Mouse (Mus musculus) neural tube, embryonic 14.5 days (tissue): ENCODE data around the gene Elmod1. TPM values are rescaled to one million over a fixed set of nuclear protein-coding genes. Genes with fewer than 3 reads are reported as not detected.
A peak's percentile ranks its signal among the peaks of the same experiment; 100 is the strongest.
"Not testable (repeated sequence)": the region's sequence is repeated elsewhere in the genome, so short reads cannot be mapped to it uniquely, and the experiment has no call there.

Experiments used
- ATAC-seq: fragments of 200-750 bp; cut with Nextera tagmentation; 2 replicates; pipeline ENCODE4 v1.8.0; 2017; ENCODE audit warnings: low read depth, mild to moderate bottlenecking, moderate TSS enrichment, moderate library complexity
- H3K27ac ChIP-seq: fragments of 300-500 bp; sonication (generic); 2 replicates; pipeline ENCODE4 v1.5.1; 2014; ENCODE audit warnings: low read depth, mild to moderate bottlenecking, control low read depth, low read length, moderate library complexity, mixed read lengths
- H3K27me3 ChIP-seq: fragments of 300-500 bp; sonication (generic); 2 replicates; pipeline ENCODE4 v1.6.1; 2014; ENCODE audit warnings: low read length; ENCODE audit not compliant: control insufficient read depth, insufficient read depth
- H3K36me3 ChIP-seq: fragments of 300-500 bp; sonication (generic); 2 replicates; pipeline ENCODE4 v1.6.1; 2014; ENCODE audit warnings: low read length, mixed read lengths; ENCODE audit not compliant: control insufficient read depth, insufficient read depth
- H3K4me1 ChIP-seq: fragments of 300-500 bp; sonication (generic); 2 replicates; pipeline ENCODE4 v1.6.1; 2014; ENCODE audit warnings: low read length; ENCODE audit not compliant: control insufficient read depth, insufficient read depth
- H3K4me2 ChIP-seq: fragments of 300-500 bp; sonication (generic); 2 replicates; pipeline ENCODE4 v1.6.1; 2014; ENCODE audit warnings: mild to moderate bottlenecking, low read depth, low read length, control low read depth
- H3K4me3 ChIP-seq: fragments of 300-500 bp; sonication (generic); 2 replicates; pipeline ENCODE4 v1.5.1; 2014; ENCODE audit warnings: low read depth, low read length, control low read depth, mixed read lengths
- H3K9ac ChIP-seq: fragments of 300-500 bp; sonication (generic); replicated peaks from 2 replicates; pipeline ENCODE4 v1.6.1; 2014; ENCODE audit warnings: low read depth, mild to moderate bottlenecking, control low read depth, low read length, mixed read lengths
- H3K9me3 ChIP-seq: fragments of 300-500 bp; sonication (generic); 2 replicates; pipeline ENCODE4 v1.6.1; 2016; ENCODE audit warnings: low read length; ENCODE audit not compliant: control insufficient read depth
- WGBS: fragments of 180-500 bp; shearing (Covaris S2); extraction: QIAGEN DNeasy Blood & Tissue Kit; methylation state at CpG from one replicate; pipeline ENCODE4 v1.1.7; 2014; 5-methylcytosine and 5-hydroxymethylcytosine counted together
- polyA plus RNA-seq: library from polyadenylated mRNA; unstranded; fragments of >200 nt; fragmentation: Nextera tagmentation; extraction: Ambion mirVana; gene quantifications from 2 replicates; pipeline ENCODE4 v1.2.1, GENCODE M21; 2014

The Elmod1 gene
- polyA plus RNA-seq: 26.6 and 37.4 TPM in 2 replicates

- Histone ChIP-seq H3K27ac (peak within 1 kb of the TSS; percentile 84), H3K27me3 (no peaks in the 10 kb centered on the region), H3K4me2 (peak within 1 kb of the TSS; percentile 59), H3K9ac (peak within 1 kb of the TSS; percentile 89), H3K9me3 (no peaks in the 10 kb centered on the region), H3K4me3 (peak within 1 kb of the TSS; percentile 77), H3K4me1 (no peaks in the 10 kb centered on the region), H3K36me3 (no peaks in the 10 kb centered on the region)
- ATAC-seq: peak; percentile 93
- under 1% methylated on average over 36 of the region's 36 CpGs for WGBS
Observed at GRCm38 (mm10) chr9:53975122-53975518, at the start of gene Elmod1. Gene Elmod1 (minus strand): TSS chr9:53975301.

- H3K36me3 ChIP-seq: no peaks in the 10 kb centered on the region
- no peaks in the 10 kb centered on the region for H3K4me1 ChIP-seq
- no peak overlapping the region for H3K4me3 ChIP-seq
- H3K4me2 ChIP-seq: no peak overlapping the region
- no peak for ATAC-seq
- H3K9me3 ChIP-seq: no peaks in the 10 kb centered on the region
- H3K27ac ChIP-seq: no peak overlapping the region
- no peak overlapping the region for H3K9ac ChIP-seq
- H3K27me3 ChIP-seq: no peaks in the 10 kb centered on the region
- WGBS: 68% methylated on average over 3 of the region's 3 CpGs
Observed at GRCm38 (mm10) chr9:54022795-54023194, 47.7 kb upstream of the Elmod1 start.

GRCm38 (mm10) chr9:53994528-53994927 is 19.4 kb upstream of the Elmod1 start:
- WGBS: 68% methylated on average over 1 of the region's 1 CpGs
- no peaks in the 10 kb centered on the region for H3K27me3 ChIP-seq
- no peaks in the 10 kb centered on the region for H3K9me3 ChIP-seq
- H3K4me1 ChIP-seq: no peaks in the 10 kb centered on the region
- no peak overlapping the region for H3K9ac ChIP-seq
- H3K4me2 ChIP-seq: no peak overlapping the region
- no peak overlapping the region for H3K27ac ChIP-seq
- no peak overlapping the region for H3K4me3 ChIP-seq
- no peak for ATAC-seq
- no peaks in the 10 kb centered on the region for H3K36me3 ChIP-seq

- H3K9me3 ChIP-seq, H3K4me2 ChIP-seq, H3K27ac ChIP-seq, H3K9ac ChIP-seq, ATAC-seq, H3K4me3 ChIP-seq, H3K36me3 ChIP-seq, H3K4me1 ChIP-seq, H3K27me3 ChIP-seq: not testable (repeated sequence)
Observed at GRCm38 (mm10) chr9:53992567-53992966, 17.5 kb upstream of the Elmod1 start.

- Histone ChIP-seq H3K9ac (no peak overlapping the region), H3K4me1 (no peaks in the 10 kb centered on the region), H3K36me3 (no peaks in the 10 kb centered on the region), H3K4me3 (no peak overlapping the region), H3K27me3 (no peaks in the 10 kb centered on the region), H3K4me2 (no peak overlapping the region), H3K9me3 (no peaks in the 10 kb centered on the region), H3K27ac (no peak overlapping the region)
- ATAC-seq: peak; percentile 92
- WGBS: 3% methylated on average over 3 of the region's 3 CpGs
Observed at GRCm38 (mm10) chr9:53990921-53991320, 15.8 kb upstream of the Elmod1 start.

GRCm38 (mm10) chr9:53986972-53987371 is 11.9 kb upstream of the Elmod1 start:
- Histone ChIP-seq H3K27me3 (no peaks in the 10 kb centered on the region), H3K9ac (no peak overlapping the region)

GRCm38 (mm10) chr9:53984868-53985267 is 9.8 kb upstream of the Elmod1 start:
- Histone ChIP-seq H3K9me3 (no peaks in the 10 kb centered on the region), H3K36me3 (no peaks in the 10 kb centered on the region), H3K4me2 (no peak overlapping the region), H3K4me3 (no peak overlapping the region), H3K27me3 (no peaks in the 10 kb centered on the region), H3K27ac (no peak overlapping the region), H3K4me1 (no peaks in the 10 kb centered on the region), H3K9ac (no peak overlapping the region)
- 0 out of 2 replicates have a peak, but pooled peaks have one; percentile 17 for ATAC-seq
- 30% methylated on average over 9 of the region's 9 CpGs for WGBS

More at GRCm38 (mm10) chr9:53986972-53987371, 11.9 kb upstream of the Elmod1 start:
- Histone ChIP-seq H3K9me3 (no peaks in the 10 kb centered on the region), H3K4me3 (no peak overlapping the region), H3K4me2 (no peak overlapping the region), H3K27ac (no peak overlapping the region), H3K36me3 (no peaks in the 10 kb centered on the region), H3K4me1 (no peaks in the 10 kb centered on the region)
- ATAC-seq: peak; percentile 74; the same call in 1 of the 2 replicates
- 42% methylated on average over 3 of the region's 3 CpGs for WGBS

GRCm38 (mm10) chr9:53974328-53975121 is 576 bp downstream of the Elmod1 start:
- peak overlapping the region; percentile 59 for H3K4me2 ChIP-seq
- peak; percentile 71 for ATAC-seq
- no peaks in the 10 kb centered on the region for H3K36me3 ChIP-seq
- H3K27me3 ChIP-seq: no peaks in the 10 kb centered on the region
- H3K4me1 ChIP-seq: no peaks in the 10 kb centered on the region
- no peaks in the 10 kb centered on the region for H3K9me3 ChIP-seq
- H3K4me3 ChIP-seq: peak overlapping the region; percentile 77
- WGBS: 1% methylated on average over 42 of the region's 42 CpGs
- H3K27ac ChIP-seq: peak overlapping the region; percentile 84
- peak overlapping the region; percentile 89 for H3K9ac ChIP-seq

- H3K4me1 ChIP-seq: no peaks in the 10 kb centered on the region
- peak overlapping the region; percentile 84 for H3K27ac ChIP-seq
- H3K4me3 ChIP-seq: peak overlapping the region; percentile 77
- peak; percentile 29; the same call in 1 of the 2 replicates for ATAC-seq
- peak overlapping the region; percentile 89 for H3K9ac ChIP-seq
- no peaks in the 10 kb centered on the region for H3K9me3 ChIP-seq
- no peaks in the 10 kb centered on the region for H3K27me3 ChIP-seq
- H3K4me2 ChIP-seq: peak overlapping the region; percentile 59
- 6% methylated on average over 13 of the region's 13 CpGs for WGBS
- H3K36me3 ChIP-seq: no peaks in the 10 kb centered on the region
Observed at GRCm38 (mm10) chr9:53973929-53974327, 1.2 kb downstream of the Elmod1 start.
